Mouse (Mus musculus) adrenal gland, adult 8-10 months (tissue): Measurements from ENCODE around the gene Gpat3. TPM values are rescaled to one million over a fixed set of nuclear protein-coding genes. Genes with fewer than 3 reads are reported as not detected.

Experiments
- DNase-seq: peaks from one replicate; pipeline ENCODE4 v3.0.0; 2022
- total RNA-seq, 4 experiments: library from RNA; stranded (reverse); gene quantifications; 2 replicates each; pipeline ENCODE4 v1.2.4; 2022

The Gpat3 gene
- total RNA-seq, 4 experiments from 2014 or later, result 12.5 to 20.7 (median 15.4) TPM

DNA sequence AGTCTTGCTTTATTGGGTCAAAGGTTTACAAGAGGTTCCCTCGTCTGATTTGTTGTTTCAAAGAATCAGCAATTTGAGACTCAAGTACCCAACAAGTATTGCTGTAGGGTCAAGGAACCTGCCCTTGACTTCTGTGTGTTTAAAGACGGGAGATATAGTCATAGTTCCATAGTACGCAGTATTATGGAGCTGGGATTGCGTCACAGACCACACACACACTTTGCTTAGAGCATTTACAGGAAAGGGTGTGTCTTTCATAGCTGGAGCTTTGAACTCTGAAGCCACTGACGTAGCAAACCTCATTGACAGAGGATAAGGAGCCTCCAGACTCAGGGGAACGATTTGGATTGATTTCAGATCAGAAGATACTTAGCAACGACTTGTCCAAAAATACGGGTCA, 70.9 kb downstream of the Gpat3 start:
- DNase-seq, result no peak

GRCm38 (mm10) chr5:100917252-100917774, 71.8 kb downstream of the Gpat3 start:
- peak; percentile 15 for DNase-seq

GRCm38 (mm10) chr5:100919069-100919468, 73.6 kb downstream of the Gpat3 start:
- DNase-seq, result no peak

- DNase-seq, result no peak
These were observed 84.2 kb downstream of the Gpat3 start for GRCm38 (mm10) chr5:100929698-100930097.

- no peak for DNase-seq
These were observed 98.2 kb downstream of the Gpat3 start for GRCm38 (mm10) chr5:100943716-100944115.

DNA sequence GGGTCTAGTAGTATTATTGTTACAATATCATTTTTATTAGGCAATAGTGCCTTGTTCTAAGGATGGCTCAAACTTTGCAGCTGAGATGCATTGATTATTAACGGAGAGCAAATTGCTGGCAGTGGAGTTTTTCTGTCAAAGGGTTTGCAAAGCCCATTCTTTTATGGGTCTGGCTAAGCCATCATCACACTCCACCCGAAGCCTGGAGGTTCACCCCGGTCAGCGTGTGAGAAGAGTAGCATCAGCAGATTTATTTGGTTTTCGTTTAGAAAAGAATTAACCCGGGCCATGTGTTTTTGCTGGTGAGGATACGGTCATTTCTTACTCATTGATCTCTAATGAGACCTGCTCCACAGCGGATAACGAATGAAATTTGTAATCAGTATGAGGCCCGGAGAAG, 99.8 kb downstream of the Gpat3 start:
- DNase-seq, result no peak

Other genes starting within 250 kb of the Gpat3 start
- 10 to 100 TPM; 71.6 to 81.1 (median 77.9) TPM for gene Coq2, start 170.6 kb upstream of the Gpat3 start, total RNA-seq
- gene Hpse, start 126.0 kb upstream of the Gpat3 start, total RNA-seq, result 1 to 10 TPM in 1 of 4 experiments, under 1 TPM in 3; 0.66 to 1.5 (median 0.75) TPM
- 10 to 100 TPM in 2 of 4 experiments, 1 to 10 TPM in 2; 6.2 to 17.2 (median 11.1) TPM for gene Helq, start 47.1 kb upstream of the Gpat3 start, total RNA-seq
- 10 to 100 TPM; 70.9 to 93.1 (median 80.5) TPM for gene Mrps18c, start 47.1 kb upstream of the Gpat3 start, total RNA-seq
- gene Abraxas1, start 24.7 kb upstream of the Gpat3 start, total RNA-seq, result 10 to 100 TPM; 11.4 to 19.3 (median 15.4) TPM